Mouse (Mus musculus) adrenal gland (tissue): ENCODE measurements around the gene Hao1.

Source experiments
- intact Hi-C: fragments of 180-260 bp; cut with DNase I; formaldehyde crosslinking; loops from one replicate; pipeline ENCODE4 v1.15.1; 2025

Gene Hao1

DNA sequence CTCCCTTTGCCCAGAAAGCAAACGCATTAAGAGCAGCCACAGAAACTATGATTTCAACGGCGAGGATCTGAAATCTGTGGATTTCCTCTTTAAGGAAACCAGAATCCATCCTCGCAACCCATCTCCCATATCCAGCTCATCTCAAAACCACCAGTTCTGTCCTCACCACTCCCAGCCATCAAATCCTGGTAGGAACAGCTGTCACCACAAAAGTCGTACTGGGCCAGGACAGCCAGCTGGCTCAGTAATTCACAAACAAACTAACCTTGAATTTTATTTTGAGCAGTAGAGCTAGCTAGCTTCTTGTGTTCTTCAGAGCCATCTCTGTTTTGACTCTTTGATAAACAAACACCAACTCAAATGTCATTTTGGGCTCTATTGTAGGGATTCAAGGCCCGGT, 73.0 kb downstream of the Hao1 start:
- intact Hi-C loops = loop anchor here (10.0 kb wide), 2 partner anchors 446 to 686 kb away; no protein-coding TSS in a partner anchor

GRCm38 (mm10) chr2:134465132-134465531, 89.0 kb downstream of the Hao1 start:
- intact Hi-C loops = no loop called here

GRCm38 (mm10) chr2:134462321-134462720, 91.8 kb downstream of the Hao1 start:
- intact Hi-C loops = no loop called here

DNA sequence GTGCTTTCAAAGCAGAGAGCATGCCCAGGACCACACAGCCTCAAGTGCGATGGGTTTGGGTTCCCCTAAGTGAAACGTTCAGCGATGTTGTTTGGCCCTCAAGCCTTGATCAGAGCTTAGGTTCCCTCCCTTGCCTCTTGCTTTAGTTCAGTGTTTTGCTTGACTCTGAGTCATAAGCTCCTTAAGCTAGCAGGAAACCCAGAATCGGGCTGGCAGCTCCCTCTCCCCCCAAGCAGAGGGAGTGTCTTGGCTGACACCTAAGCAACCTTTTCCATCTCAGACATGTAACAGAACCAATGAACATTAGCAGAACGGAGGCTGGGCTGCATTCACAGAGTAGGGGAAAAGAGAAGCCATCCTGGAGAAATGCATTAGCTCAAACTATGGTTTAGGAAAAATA, 93.3 kb downstream of the Hao1 start:
- intact Hi-C loops = no loop called here

GRCm38 (mm10) chr2:134456065-134456505, 98.1 kb downstream of the Hao1 start:
- intact Hi-C loops = no loop called here

- intact Hi-C loops = no loop called here
Measured at GRCm38 (mm10) chr2:134452748-134453147, 101.4 kb downstream of the Hao1 start.

DNA sequence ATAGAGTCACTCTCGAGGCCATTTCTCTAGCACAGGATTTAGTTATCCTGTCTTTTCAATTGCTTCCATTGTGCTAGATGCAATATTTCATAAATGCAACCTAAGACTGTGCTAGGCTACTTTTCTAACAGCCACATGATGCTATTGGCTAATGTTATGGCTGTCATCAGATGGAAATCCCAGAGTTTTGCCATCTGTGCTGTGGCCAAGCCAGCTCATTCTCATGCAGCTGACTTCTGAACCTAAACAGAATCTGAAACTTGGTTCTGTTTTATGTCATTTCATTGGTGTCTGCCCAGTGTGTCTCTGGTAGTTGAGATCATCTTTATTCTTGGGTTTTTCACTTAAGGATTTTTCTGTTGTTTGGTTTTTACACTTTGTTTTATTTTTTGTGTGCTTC, 103.2 kb downstream of the Hao1 start:
- intact Hi-C loops = no loop called here
